Mouse (Mus musculus): ENCODE results near the gene Slc35d2. TPM values are rescaled to one million over a fixed set of nuclear protein-coding genes. Genes with fewer than 3 reads are reported as not detected.

Gene Slc35d2
- 0.37 and 1.2 TPM in 2 replicates for polyA plus RNA-seq (2015; fragmentation: Nextera tagmentation; extraction: Ambion mirVana)

- Histone ChIP-seq H3K9me3 (no peaks in the 10 kb centered on the region), H3K4me2 (replicated peaks) (peak within 1 kb of the TSS; percentile 85), H3K27ac (replicated peaks) (no peak within 1 kb of the TSS), H3K9ac (replicated peaks) (peak within 1 kb of the TSS; percentile 43), H3K4me1 (peaks cover 7% of the 10 kb centered on the region), H3K36me3 (0 out of 2 replicates have a peak, but pooled peaks cover 4% of the 10 kb centered on the region), H3K27me3 (no peaks in the 10 kb centered on the region), H3K4me3 (peak within 1 kb of the TSS; percentile 49)
- 11% methylated on average over 39 of the region's 44 CpGs for WGBS
- peak; percentile 67; the same call in 1 of the 2 replicates for ATAC-seq (replicated peaks)
Measured at GRCm38 (mm10) chr13:64128858-64129615, at the start of gene Slc35d2. TSS of gene Slc35d2 (minus strand) at chr13:64129368.

GRCm38 (mm10) chr13:64178000-64178399 is 48.8 kb upstream of the Slc35d2 start:
- peaks cover under 1% of the 10 kb centered on the region; the same call in 1 of the 2 replicates for H3K36me3 ChIP-seq
- no peaks in the 10 kb centered on the region for H3K9me3 ChIP-seq
- H3K27me3 ChIP-seq, result no peaks in the 10 kb centered on the region
- H3K4me1 ChIP-seq, result no peaks in the 10 kb centered on the region
- H3K4me3 ChIP-seq, result no peak overlapping the region
- H3K4me2 ChIP-seq (replicated peaks), result no peak overlapping the region
- 80% methylated on average over 7 of the region's 7 CpGs for WGBS
- H3K27ac ChIP-seq (replicated peaks), result no peak overlapping the region
- no peak overlapping the region for H3K9ac ChIP-seq (replicated peaks)
- ATAC-seq (replicated peaks), result no peak

- Histone ChIP-seq H3K27ac (replicated peaks) (no peak overlapping the region), H3K4me1 (no peaks in the 10 kb centered on the region), H3K4me2 (replicated peaks) (no peak overlapping the region), H3K9ac (replicated peaks) (no peak overlapping the region), H3K9me3 (peaks cover 36% of the 10 kb centered on the region), H3K36me3 (peaks cover 41% of the 10 kb centered on the region), H3K27me3 (no peaks in the 10 kb centered on the region), H3K4me3 (no peak overlapping the region)
- ATAC-seq (replicated peaks), result no peak
- 98% methylated on average over 25 of the region's 25 CpGs for WGBS
Measured at GRCm38 (mm10) chr13:64169746-64170145, 40.6 kb upstream of the Slc35d2 start.

- peaks cover 7% of the 10 kb centered on the region; the same call in 1 of the 2 replicates for H3K36me3 ChIP-seq
- H3K4me2 ChIP-seq (replicated peaks), result peak overlapping the region; percentile 87
- 0 out of 2 replicates have a peak, but pooled peaks cover 8% of the 10 kb centered on the region for H3K27me3 ChIP-seq
- no peak overlapping the region for H3K27ac ChIP-seq (replicated peaks)
- no peaks in the 10 kb centered on the region for H3K9me3 ChIP-seq
- 33% methylated on average over 13 of the region's 13 CpGs for WGBS
- no peak for ATAC-seq (replicated peaks)
- H3K4me3 ChIP-seq, result peak overlapping the region; percentile 79
- H3K4me1 ChIP-seq, result peaks cover 17% of the 10 kb centered on the region
- H3K9ac ChIP-seq (replicated peaks), result no peak overlapping the region
Measured at GRCm38 (mm10) chr13:64163147-64163715, 34.1 kb upstream of the Slc35d2 start.

- Histone ChIP-seq H3K4me3 (peak overlapping the region; percentile 79), H3K9me3 (no peaks in the 10 kb centered on the region), H3K4me1 (peaks cover 17% of the 10 kb centered on the region), H3K27me3 (0 out of 2 replicates have a peak, but pooled peaks cover 8% of the 10 kb centered on the region), H3K27ac (replicated peaks) (no peak overlapping the region), H3K36me3 (peaks cover 7% of the 10 kb centered on the region; the same call in 1 of the 2 replicates), H3K4me2 (replicated peaks) (peak overlapping the region; percentile 87), H3K9ac (replicated peaks) (peak overlapping the region; percentile 74)
- under 1% methylated on average over 14 of the region's 14 CpGs for WGBS
- peak; percentile 3; the same call in 1 of the 2 replicates for ATAC-seq (replicated peaks)
Measured at GRCm38 (mm10) chr13:64162626-64163025, 33.5 kb upstream of the Slc35d2 start.

- peak overlapping the region; percentile 74 for H3K9ac ChIP-seq (replicated peaks)
- H3K4me1 ChIP-seq, result peaks cover 17% of the 10 kb centered on the region
- H3K9me3 ChIP-seq, result no peaks in the 10 kb centered on the region
- H3K27me3 ChIP-seq, result 0 out of 2 replicates have a peak, but pooled peaks cover 8% of the 10 kb centered on the region
- under 1% methylated on average over 56 of the region's 71 CpGs for WGBS
- peak overlapping the region; percentile 87 for H3K4me2 ChIP-seq (replicated peaks)
- H3K36me3 ChIP-seq, result peaks cover 4% of the 10 kb centered on the region; the same call in 1 of the 2 replicates
- H3K27ac ChIP-seq (replicated peaks), result peak overlapping the region; percentile 78
- peak overlapping the region; percentile 79 for H3K4me3 ChIP-seq
- peak; percentile 71 for ATAC-seq (replicated peaks)
Measured at GRCm38 (mm10) chr13:64161916-64162611, 32.9 kb upstream of the Slc35d2 start.

- under 1% methylated on average over 31 of the region's 31 CpGs for WGBS
- peak within 1 kb of the TSS; percentile 78 for H3K27ac ChIP-seq (replicated peaks)
Measured at GRCm38 (mm10) chr13:64161548-64161915, 32.4 kb upstream of the Slc35d2 start, which contains the start of gene Habp4. TSS of gene Habp4 (plus strand) at chr13:64161824.

GRCm38 (mm10) chr13:64156966-64157365 is 27.8 kb upstream of the Slc35d2 start:
- peaks cover 5% of the 10 kb centered on the region; the same call in 1 of the 2 replicates for H3K4me1 ChIP-seq
- H3K27ac ChIP-seq (replicated peaks), result no peak overlapping the region
- no peak overlapping the region for H3K9ac ChIP-seq (replicated peaks)
- H3K4me2 ChIP-seq (replicated peaks), result no peak overlapping the region
- no peak for ATAC-seq (replicated peaks)
- H3K4me3 ChIP-seq, result no peak overlapping the region
- H3K27me3 ChIP-seq, result 0 out of 2 replicates have a peak, but pooled peaks cover 8% of the 10 kb centered on the region
- no peaks in the 10 kb centered on the region for H3K36me3 ChIP-seq
- H3K9me3 ChIP-seq, result no peaks in the 10 kb centered on the region

More at GRCm38 (mm10) chr13:64161548-64161915, 32.4 kb upstream of the Slc35d2 start, which contains the start of gene Habp4:
- no peaks in the 10 kb centered on the region for H3K9me3 ChIP-seq
- peaks cover under 1% of the 10 kb centered on the region; the same call in 1 of the 2 replicates for H3K36me3 ChIP-seq
- H3K9ac ChIP-seq (replicated peaks), result peak within 1 kb of the TSS; percentile 74
- H3K27me3 ChIP-seq, result 0 out of 2 replicates have a peak, but pooled peaks cover 8% of the 10 kb centered on the region
- H3K4me3 ChIP-seq, result peak within 1 kb of the TSS; percentile 79
- ATAC-seq (replicated peaks), result peak; percentile 98
- peak within 1 kb of the TSS; percentile 87 for H3K4me2 ChIP-seq (replicated peaks)
- peaks cover 17% of the 10 kb centered on the region for H3K4me1 ChIP-seq

- H3K27ac ChIP-seq (replicated peaks), result no peak overlapping the region
- H3K9ac ChIP-seq (replicated peaks), result no peak overlapping the region
- no peaks in the 10 kb centered on the region for H3K9me3 ChIP-seq
- no peak overlapping the region for H3K4me2 ChIP-seq (replicated peaks)
- ATAC-seq (replicated peaks), result no peak
- peaks cover 16% of the 10 kb centered on the region for H3K4me1 ChIP-seq
- 13% methylated on average over 1 of the region's 1 CpGs for WGBS
- no peaks in the 10 kb centered on the region for H3K36me3 ChIP-seq
- 0 out of 2 replicates have a peak, but pooled peaks cover 5% of the 10 kb centered on the region for H3K27me3 ChIP-seq
- H3K4me3 ChIP-seq, result no peak overlapping the region
Measured at GRCm38 (mm10) chr13:64155171-64155571, 26.0 kb upstream of the Slc35d2 start.

GRCm38 (mm10) chr13:64154651-64155050 is 25.5 kb upstream of the Slc35d2 start:
- Histone ChIP-seq H3K27me3 (0 out of 2 replicates have a peak, but pooled peaks cover 4% of the 10 kb centered on the region), H3K9me3 (no peaks in the 10 kb centered on the region), H3K4me2 (replicated peaks) (no peak overlapping the region), H3K27ac (replicated peaks) (no peak overlapping the region), H3K4me1 (peaks cover 18% of the 10 kb centered on the region), H3K4me3 (no peak overlapping the region), H3K9ac (replicated peaks) (no peak overlapping the region), H3K36me3 (no peaks in the 10 kb centered on the region)
- 65% methylated on average over 2 of the region's 2 CpGs for WGBS
- no peak for ATAC-seq (replicated peaks)

GRCm38 (mm10) chr13:64153751-64154267 is 24.6 kb upstream of the Slc35d2 start:
- H3K4me1 ChIP-seq, result peaks cover 18% of the 10 kb centered on the region
- under 1% methylated on average over 18 of the region's 18 CpGs for WGBS
- H3K9ac ChIP-seq (replicated peaks), result peak overlapping the region; percentile 60
- H3K9me3 ChIP-seq, result no peaks in the 10 kb centered on the region
- ATAC-seq (replicated peaks), result peak; percentile 30
- no peaks in the 10 kb centered on the region for H3K36me3 ChIP-seq
- peak overlapping the region; percentile 58 for H3K4me3 ChIP-seq
- peak overlapping the region; percentile 80 for H3K4me2 ChIP-seq (replicated peaks)
- 0 out of 2 replicates have a peak, but pooled peaks cover 3% of the 10 kb centered on the region for H3K27me3 ChIP-seq
- no peak overlapping the region for H3K27ac ChIP-seq (replicated peaks)

Measured in forebrain, embryonic 15.5 days (tissue).